Mouse (Mus musculus) G1E (cell line): ENCODE results near the gene H2-Q7.
"Not testable (repeated sequence)": the region's sequence is repeated elsewhere in the genome, so short reads cannot be mapped to it uniquely, and the experiment has no call there.

Experiments used
- CTCF ChIP-seq: IDR thresholded peaks from 2 replicates; pipeline ENCODE4 v1.5.1; 2012; ENCODE audit warnings: low read depth, low read length, inconsistent platforms, mixed read lengths
- POLR2AphosphoS5 ChIP-seq: IDR thresholded peaks from 2 replicates; pipeline ENCODE4 v1.6.1; 2012; ENCODE audit warnings: low read depth, low read length, inconsistent platforms; ENCODE audit not compliant: insufficient replicate concordance
- TAL1 ChIP-seq: conservative IDR thresholded peaks from 2 replicates; pipeline ENCODE4 v1.6.1; 2012; ENCODE audit warnings: low read depth, low read length, inconsistent platforms, mixed read lengths

- TF ChIP-seq CTCF, POLR2AphosphoS5, TAL1: not testable (repeated sequence)
These were observed 23.5 kb upstream of the H2-Q7 start for GRCm38 (mm10) chr17:35415273-35416129.
